Mouse (Mus musculus): Measurements from ENCODE around the gene Gstt3.
A peak's percentile ranks its signal among the peaks of the same experiment; 100 is the strongest.

The Gstt3 gene

GRCm38 (mm10) chr10:75780769-75781578 is at the start of gene Gstt3, which contains the start of gene Gm20441:
Gene Gstt3, minus strand, starts transcription at chr10:75781414.
Gene Gm20441, minus strand, starts transcription at chr10:75780954.
- DNase-seq (ENCODE audit: extremely low read depth, low read depth, low spot score) = peak; percentile 54

- DNase-seq (ENCODE audit: extremely low read depth, low read depth, low spot score) = no peak
Measured at GRCm38 (mm10) chr10:75830275-75830670, 49.1 kb upstream of the Gstt3 start.

- no peak for DNase-seq (ENCODE audit: extremely low read depth, low read depth, low spot score)
Measured at GRCm38 (mm10) chr10:75829529-75830274, 48.5 kb upstream of the Gstt3 start.

- DNase-seq (ENCODE audit: extremely low read depth, low read depth, low spot score) = peak; percentile 91
Measured at GRCm38 (mm10) chr10:75828500-75828931, 47.3 kb upstream of the Gstt3 start.

GRCm38 (mm10) chr10:75827668-75828360 is 46.6 kb upstream of the Gstt3 start:
- DNase-seq (ENCODE audit: extremely low read depth, low read depth, low spot score) = no peak

- DNase-seq (ENCODE audit: extremely low read depth, low read depth, low spot score) = no peak
Measured at GRCm38 (mm10) chr10:75824530-75824929, 43.3 kb upstream of the Gstt3 start.

GRCm38 (mm10) chr10:75823782-75824181 is 42.6 kb upstream of the Gstt3 start:
- DNase-seq (ENCODE audit: extremely low read depth, low read depth, low spot score) = no peak

- no peak for DNase-seq (ENCODE audit: extremely low read depth, low read depth, low spot score)
Measured at GRCm38 (mm10) chr10:75822443-75822842, 41.2 kb upstream of the Gstt3 start, which contains the start of gene Gstt4. Gene Gstt4, minus strand, starts transcription at chr10:75822543.

GRCm38 (mm10) chr10:75819882-75820281 is 38.7 kb upstream of the Gstt3 start:
- no peak for DNase-seq (ENCODE audit: extremely low read depth, low read depth, low spot score)

GRCm38 (mm10) chr10:75818641-75819040 is 37.4 kb upstream of the Gstt3 start:
- DNase-seq (ENCODE audit: extremely low read depth, low read depth, low spot score) = no peak

GRCm38 (mm10) chr10:75804217-75804616 is 23.0 kb upstream of the Gstt3 start:
- DNase-seq (ENCODE audit: extremely low read depth, low read depth, low spot score) = no peak

GRCm38 (mm10) chr10:75798176-75798696 is 17.0 kb upstream of the Gstt3 start, which contains the start of gene Gstt1:
Gene Gstt1, minus strand, starts transcription at chr10:75798584.
- DNase-seq (ENCODE audit: extremely low read depth, low read depth, low spot score) = no peak

- DNase-seq (ENCODE audit: extremely low read depth, low read depth, low spot score) = no peak
Measured at GRCm38 (mm10) chr10:75797619-75798175, 16.5 kb upstream of the Gstt3 start.

GRCm38 (mm10) chr10:75796731-75797516 is 15.7 kb upstream of the Gstt3 start:
- DNase-seq (ENCODE audit: extremely low read depth, low read depth, low spot score) = no peak

GRCm38 (mm10) chr10:75794880-75795279 is 13.7 kb upstream of the Gstt3 start:
- DNase-seq (ENCODE audit: extremely low read depth, low read depth, low spot score) = no peak

GRCm38 (mm10) chr10:75790773-75791172 is 9.6 kb upstream of the Gstt3 start:
- DNase-seq (ENCODE audit: extremely low read depth, low read depth, low spot score) = no peak

- DNase-seq (ENCODE audit: extremely low read depth, low read depth, low spot score) = no peak
Measured at GRCm38 (mm10) chr10:75789841-75790240, 8.6 kb upstream of the Gstt3 start.

- no peak for DNase-seq (ENCODE audit: extremely low read depth, low read depth, low spot score)
Measured at GRCm38 (mm10) chr10:75789081-75789735, 8.0 kb upstream of the Gstt3 start.

- no peak for DNase-seq (ENCODE audit: extremely low read depth, low read depth, low spot score)
Measured at GRCm38 (mm10) chr10:75788277-75788676, 7.1 kb upstream of the Gstt3 start.
